Mouse (Mus musculus) MEL (cell line): ENCODE data around the gene Olfr1507. TPM values are rescaled to one million over a fixed set of nuclear protein-coding genes. Genes with fewer than 3 reads are reported as not detected.
A peak's percentile ranks its signal among the peaks of the same experiment; 100 is the strongest.

Experiments used
- DNase-seq: peaks from one replicate; pipeline ENCODE4 v3.0.0; 2011; ENCODE audit warnings: low read depth, low spot score
- H3K27ac ChIP-seq: 2 replicates; pipeline ENCODE4 v1.5.1; 2012; ENCODE audit warnings: low read depth, mild to moderate bottlenecking, control low read depth, low read length, moderate library complexity; ENCODE audit not compliant: control insufficient read depth
- H3K27me3 ChIP-seq, 2 experiments: fragments of 150-350 bp in 1 of 2; sonication (generic) in 1 of 2; 2 replicates each; pipeline ENCODE4 v1.6.1; 2012; ENCODE audit warnings: low read length in 2 of 2, mild to moderate bottlenecking in 2 of 2, improper control_type of control experiment in 1 of 2, moderate library complexity in 1 of 2; ENCODE audit not compliant: insufficient read depth in 2 of 2, control insufficient read depth in 1 of 2
- H3K36me3 ChIP-seq, 2 experiments: 2 replicates each; pipeline ENCODE4 v1.6.1; 2012 to 2014; ENCODE audit warnings: low read length in 2 of 2, improper control_type of control experiment in 1 of 2, inconsistent platforms in 1 of 2, mild to moderate bottlenecking in 1 of 2; ENCODE audit not compliant: insufficient read depth in 2 of 2, control insufficient read depth in 1 of 2
- H3K4me1 ChIP-seq, 2 experiments: fragments of 150-350 bp in 1 of 2; sonication (generic) in 1 of 2; 2 replicates each; pipeline ENCODE4 v1.6.1; 2012; ENCODE audit warnings: low read length in 2 of 2, improper control_type of control experiment in 1 of 2, mild to moderate bottlenecking in 1 of 2; ENCODE audit not compliant: insufficient read depth in 2 of 2, control insufficient read depth in 1 of 2
- H3K4me3 ChIP-seq, 2 experiments: fragments of 150-350 bp in 1 of 2; sonication (generic) in 1 of 2; 2 replicates each; pipeline ENCODE4 v1.5.1; 2012; ENCODE audit warnings: low read depth in 2 of 2, low read length in 2 of 2, mild to moderate bottlenecking in 2 of 2, moderate library complexity in 2 of 2, control low read depth in 1 of 2, improper control_type of control experiment in 1 of 2; ENCODE audit not compliant: control insufficient read depth in 1 of 2, insufficient read depth in 1 of 2
- H3K79me2 ChIP-seq: 2 replicates; pipeline ENCODE4 v1.6.1; 2012; ENCODE audit warnings: mild to moderate bottlenecking, low read length, moderate library complexity; ENCODE audit not compliant: control insufficient read depth, poor library complexity, insufficient read depth
- H3K9ac ChIP-seq: 2 replicates; pipeline ENCODE4 v1.6.1; 2012; ENCODE audit warnings: low read depth, mild to moderate bottlenecking, control low read depth, low read length, moderate library complexity; ENCODE audit not compliant: control insufficient read depth, poor library complexity, severe bottlenecking
- H3K9me3 ChIP-seq: fragments of 150-350 bp; sonication (generic); replicated peaks from 2 replicates; pipeline ENCODE4 v1.6.1; 2012; ENCODE audit warnings: mild to moderate bottlenecking, low read length, improper control_type of control experiment, moderate library complexity; ENCODE audit not compliant: insufficient read depth
- BHLHE40 ChIP-seq: IDR thresholded peaks from 2 replicates; pipeline ENCODE4 v1.6.1; 2012; ENCODE audit warnings: low read depth, mild to moderate bottlenecking, inconsistent platforms, low read length, improper control_type of control experiment, borderline replicate concordance
- CHD2 ChIP-seq: IDR thresholded peaks from 2 replicates; pipeline ENCODE4 v1.6.1; 2011; ENCODE audit warnings: low read length, improper control_type of control experiment
- CTCF ChIP-seq, 3 experiments: IDR thresholded peaks in 2 of 3; conservative IDR thresholded peaks in 1 of 3; 2 replicates each; pipeline ENCODE4 v1.5.1; 2011 to 2012; ENCODE audit warnings: low read length in 3 of 3, low read depth in 2 of 3, mild to moderate bottlenecking in 2 of 3, improper control_type of control experiment in 1 of 3, inconsistent platforms in 1 of 3, mixed read lengths in 1 of 3, moderate library complexity in 1 of 3; ENCODE audit not compliant: control insufficient read depth in 1 of 3, insufficient read depth in 1 of 3, poor library complexity in 1 of 3, severe bottlenecking in 1 of 3
- E2F4 ChIP-seq: IDR thresholded peaks from 2 replicates; pipeline ENCODE4 v1.6.1; 2011; ENCODE audit warnings: low read depth, low read length, improper control_type of control experiment, borderline replicate concordance
- ELF1 ChIP-seq: IDR thresholded peaks from 2 replicates; pipeline ENCODE4 v1.6.1; 2014; ENCODE audit warnings: low read depth, mild to moderate bottlenecking, inconsistent platforms, low read length, improper control_type of control experiment, moderate library complexity
- EP300 ChIP-seq, 2 experiments: IDR thresholded peaks; 2 replicates each; pipeline ENCODE4 v1.6.1; 2011; ENCODE audit warnings: improper control_type of control experiment in 2 of 2, low read length in 2 of 2, low read depth in 1 of 2, mild to moderate bottlenecking in 1 of 2
- HCFC1 ChIP-seq: IDR thresholded peaks from 2 replicates; pipeline ENCODE4 v1.6.1; 2012; ENCODE audit warnings: low read depth, mild to moderate bottlenecking, inconsistent platforms, low read length, improper control_type of control experiment, moderate library complexity
- MAFK ChIP-seq: IDR thresholded peaks from 2 replicates; pipeline ENCODE4 v1.6.1; 2011; ENCODE audit warnings: low read depth, mild to moderate bottlenecking, low read length, improper control_type of control experiment, borderline replicate concordance
- MEF2A ChIP-seq: IDR thresholded peaks from 2 replicates; pipeline ENCODE4 v1.6.1; 2014; ENCODE audit warnings: low read depth, mild to moderate bottlenecking, inconsistent platforms, low read length, improper control_type of control experiment; ENCODE audit not compliant: poor library complexity, insufficient replicate concordance, severe bottlenecking; ENCODE audit errors: extremely low read depth
- MXI1 ChIP-seq: IDR thresholded peaks from 2 replicates; pipeline ENCODE4 v1.6.1; 2011; ENCODE audit warnings: mild to moderate bottlenecking, low read depth, low read length, improper control_type of control experiment
- MYB ChIP-seq: IDR thresholded peaks from 2 replicates; pipeline ENCODE4 v1.6.1; 2011; ENCODE audit warnings: mild to moderate bottlenecking, low read depth, low read length, improper control_type of control experiment
- MYC ChIP-seq: IDR thresholded peaks from 2 replicates; pipeline ENCODE4 v1.6.1; 2011; ENCODE audit warnings: low read depth, mild to moderate bottlenecking, low read length, improper control_type of control experiment, moderate library complexity
- POLR2A ChIP-seq, 2 experiments: IDR thresholded peaks; 2 replicates each; pipeline ENCODE4 v1.6.1; 2011 to 2012; ENCODE audit warnings: low read length in 2 of 2, mild to moderate bottlenecking in 2 of 2, control low read depth in 1 of 2, improper control_type of control experiment in 1 of 2, low read depth in 1 of 2, moderate library complexity in 1 of 2; ENCODE audit not compliant: control insufficient read depth in 1 of 2, insufficient read depth in 1 of 2, poor library complexity in 1 of 2
- POLR2AphosphoS5 ChIP-seq: IDR thresholded peaks from 2 replicates; pipeline ENCODE4 v1.6.1; 2012; ENCODE audit warnings: low read depth, borderline replicate concordance, mild to moderate bottlenecking, inconsistent platforms, low read length, moderate library complexity, mixed read lengths
- RCOR1 ChIP-seq: IDR thresholded peaks from 2 replicates; pipeline ENCODE4 v1.6.1; 2012; ENCODE audit warnings: low read depth, mild to moderate bottlenecking, inconsistent platforms, low read length, improper control_type of control experiment
- SIN3A ChIP-seq: IDR thresholded peaks from 2 replicates; pipeline ENCODE4 v1.6.1; 2012; ENCODE audit warnings: low read length, improper control_type of control experiment, inconsistent platforms
- SMC3 ChIP-seq: IDR thresholded peaks from 2 replicates; pipeline ENCODE4 v1.6.1; 2011; ENCODE audit warnings: low read depth, low read length, improper control_type of control experiment
- TAL1 ChIP-seq: IDR thresholded peaks from 2 replicates; pipeline ENCODE4 v1.6.1; 2012; ENCODE audit warnings: mild to moderate bottlenecking, inconsistent platforms, low read length, moderate library complexity, mixed read lengths
- TBP ChIP-seq: IDR thresholded peaks from 2 replicates; pipeline ENCODE4 v1.8.0; 2011; ENCODE audit warnings: low read depth, low read length, improper control_type of control experiment
- TCF12 ChIP-seq: IDR thresholded peaks from 2 replicates; pipeline ENCODE4 v1.6.1; 2014; ENCODE audit warnings: low read depth, mild to moderate bottlenecking, inconsistent platforms, low read length, improper control_type of control experiment, moderate library complexity
- USF2 ChIP-seq, 2 experiments: IDR thresholded peaks; 2 replicates each; pipeline ENCODE4 v1.6.1; 2011 to 2012; ENCODE audit warnings: improper control_type of control experiment in 2 of 2, low read length in 2 of 2, borderline replicate concordance in 1 of 2, inconsistent platforms in 1 of 2, low read depth in 1 of 2, mild to moderate bottlenecking in 1 of 2; ENCODE audit not compliant: insufficient read depth in 1 of 2
- ZC3H11A ChIP-seq: IDR thresholded peaks from 2 replicates; pipeline ENCODE4 v1.6.1; 2012; ENCODE audit warnings: low read depth, mild to moderate bottlenecking, inconsistent platforms, low read length, improper control_type of control experiment
- ZKSCAN1 ChIP-seq: IDR thresholded peaks from 2 replicates; pipeline ENCODE4 v1.6.1; 2012; ENCODE audit warnings: low read depth, mild to moderate bottlenecking, inconsistent platforms, low read length, improper control_type of control experiment, moderate library complexity
- ZMIZ1 ChIP-seq: IDR thresholded peaks from 2 replicates; pipeline ENCODE4 v1.6.1; 2012; ENCODE audit warnings: low read depth, mild to moderate bottlenecking, inconsistent platforms, low read length, improper control_type of control experiment, moderate library complexity
- polyA plus RNA-seq, 2 experiments: library from polyadenylated mRNA; stranded (reverse) in 1 of 2; unstranded in 1 of 2; fragments of >175 nt in 1 of 2; fragments of >200 nt in 1 of 2; gene quantifications; 2 replicates each; pipeline versions ENCODE4 v1.2.1 to v1.2.4; 2012; ENCODE audit warnings: low replicate concordance in 2 of 2, low read depth in 1 of 2; ENCODE audit not compliant: insufficient read length in 2 of 2, insufficient read depth in 1 of 2, missing spikeins in 1 of 2
- total RNA-seq: library from RNA; depleted of rRNA; stranded (reverse); fragments of 300-350 nt; gene quantifications from 2 replicates; pipeline ENCODE4 v1.2.3, GENCODE M21; 2012

Gene Olfr1507
- total and polyA plus RNA-seq, 3 experiments, result not detected

DNA sequence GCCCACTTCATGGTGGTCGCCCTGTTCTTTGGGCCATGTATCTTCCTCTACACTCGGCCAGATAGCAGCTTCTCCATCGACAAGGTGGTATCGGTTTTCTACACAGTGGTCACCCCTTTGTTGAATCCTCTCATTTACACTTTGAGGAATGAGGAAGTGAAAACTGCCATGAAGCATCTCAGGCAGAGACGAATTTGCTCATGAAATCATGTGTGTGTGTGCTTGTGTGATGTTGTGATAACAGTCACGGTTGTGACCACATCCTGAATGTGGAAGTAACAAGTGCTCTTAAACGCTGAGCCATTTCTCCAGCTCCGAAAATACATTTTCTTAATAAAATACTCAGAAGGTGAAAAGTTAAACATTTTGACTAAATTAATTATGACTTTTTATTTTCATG lies 44.4 kb downstream of the Olfr1507 start (continued):
- TF ChIP-seq MXI1 (no peak), BHLHE40 (peak; percentile 96), CTCF (IDR thresholded peaks at IDR 0.05 in 2 of 3, conservative IDR thresholded peaks at IDR 0.05 in 1 of 3; ENCODE audit: control insufficient read depth in 1 of 3, insufficient read depth in 1 of 3, low read depth in 2 of 3, low read length in 3 of 3, poor library complexity in 1 of 3, severe bottlenecking in 1 of 3) (no peak), EP300 (IDR thresholded peaks at IDR 0.05; ENCODE audit: low read depth in 1 of 2, low read length in 2 of 2) (peak; percentile 94 to 95), CHD2 (no peak), ELF1 (peak; percentile 57; the same call in 1 of the 2 replicates), MYB (no peak), ZKSCAN1 (no peak), MYC (peak; percentile 62; the same call in 1 of the 2 replicates), TAL1 (peak; percentile 70), POLR2AphosphoS5 (no peak), HCFC1 (0 out of 2 replicates have a peak, but pooled peaks have one; percentile 39), RCOR1 (peak; percentile 89), POLR2A (IDR thresholded peaks at IDR 0.05; ENCODE audit: control insufficient read depth in 1 of 2, insufficient read depth in 1 of 2, low read depth in 1 of 2, low read length in 2 of 2, poor library complexity in 1 of 2) (no peak)
- TF ChIP-seq, all 39 proteins: peak for 12

DNA sequence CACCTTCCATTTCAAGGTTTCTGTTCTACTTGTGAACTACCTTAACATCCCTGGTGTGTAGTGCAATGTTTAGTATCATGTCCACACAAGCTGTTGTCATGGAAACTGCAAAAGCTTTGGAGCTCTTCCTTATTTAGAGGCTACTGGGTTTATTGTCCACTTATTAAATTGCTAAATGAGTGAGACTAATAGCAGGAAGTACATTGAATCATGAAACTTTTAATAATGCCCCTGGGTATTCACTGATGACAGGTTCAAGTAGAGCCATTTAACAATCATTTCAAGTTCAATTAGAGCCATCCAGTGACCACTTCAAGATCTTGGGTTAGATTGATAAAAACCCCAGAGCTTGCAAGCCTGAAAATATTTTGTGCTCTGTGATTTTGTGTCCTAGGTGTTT lies 52.9 kb downstream of the Olfr1507 start, which contains the start of gene Olfr1509:
Gene Olfr1509, plus strand, starts transcription at position 301 of the 400 bp plus-strand sequence.
- no peak for DNase-seq
- H3K9ac ChIP-seq, result no peak within 1 kb of the TSS
- H3K9me3 ChIP-seq, result no peaks in the 10 kb centered on the region
- no peak within 1 kb of the TSS for H3K27ac ChIP-seq
- H3K4me1 ChIP-seq, result no peaks in the 10 kb centered on the region
- H3K36me3 ChIP-seq, result no peaks in the 10 kb centered on the region; a peak in 1 of 4 replicates
- TF ChIP-seq POLR2AphosphoS5 (no peak), MAFK (no peak), USF2 (IDR thresholded peaks at IDR 0.05; ENCODE audit: borderline replicate concordance in 1 of 2, insufficient read depth in 1 of 2, low read depth in 1 of 2, low read length in 2 of 2) (no peak), POLR2A (IDR thresholded peaks at IDR 0.05; ENCODE audit: control insufficient read depth in 1 of 2, insufficient read depth in 1 of 2, low read depth in 1 of 2, low read length in 2 of 2, poor library complexity in 1 of 2) (no peak), SMC3 (no peak), TCF12 (no peak), CTCF (IDR thresholded peaks at IDR 0.05 in 2 of 3, conservative IDR thresholded peaks at IDR 0.05 in 1 of 3; ENCODE audit: control insufficient read depth in 1 of 3, insufficient read depth in 1 of 3, low read depth in 2 of 3, low read length in 3 of 3, poor library complexity in 1 of 3, severe bottlenecking in 1 of 3) (no peak), SIN3A (no peak), ZC3H11A (no peak), MEF2A (no peak), BHLHE40 (no peak), EP300 (IDR thresholded peaks at IDR 0.05; ENCODE audit: low read depth in 1 of 2, low read length in 2 of 2) (no peak), MXI1 (no peak), ZMIZ1 (no peak), TBP (no peak), E2F4 (no peak)
- no peaks in the 10 kb centered on the region; a peak in 2 of 4 replicates for H3K27me3 ChIP-seq
- no peak within 1 kb of the TSS for H3K4me3 ChIP-seq
- no peaks in the 10 kb centered on the region for H3K79me2 ChIP-seq
